ENCODE assay signal across 8 mouse cellular contexts in the genomic region with DNA sequence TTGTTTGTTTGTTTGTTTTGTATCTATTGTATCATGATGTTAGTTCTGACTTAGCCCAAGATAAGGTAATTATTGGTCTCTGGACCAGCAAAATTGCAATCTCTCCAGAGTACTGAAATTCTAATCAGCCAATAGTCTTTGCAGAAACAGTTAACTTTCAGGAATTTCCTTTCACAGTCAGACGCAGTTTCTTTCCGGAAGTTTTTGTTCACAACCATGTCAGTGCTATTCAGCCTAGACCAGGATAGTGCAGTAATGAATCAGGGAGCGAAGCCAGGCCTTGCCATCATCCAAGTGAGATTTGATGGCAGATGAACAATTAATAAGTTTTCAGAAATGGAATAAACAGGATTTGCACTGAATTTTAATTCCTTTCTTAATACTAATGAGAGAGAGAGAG. TPM values are rescaled to one million over a fixed set of nuclear protein-coding genes. Genes with fewer than 3 reads are reported as not detected.
A peak's percentile ranks its signal among the peaks of the same experiment; 100 is the strongest.
DNase-seq lines count a peak whose midpoint lies in the region; ATAC-seq and TF ChIP-seq lines count a peak whose summit lies in the region.

No protein-coding gene starts in this region.

- ATAC-seq in erythroblast, adult 5-6 weeks (replicated peaks; ENCODE audit: low FRiP score, poor library complexity, severe bottlenecking): no peak
- ATAC-seq in hindbrain, embryonic 13.5 days (ENCODE audit: low FRiP score): no peak
- ATAC-seq in lung, postnatal 0 days: no peak
- no peak for ATAC-seq in megakaryocyte progenitor cell, adult 5-6 weeks (replicated peaks; ENCODE audit: poor library complexity)

- peak overlapping the region; percentile 99 for H3K4me3 ChIP-seq in erythroblast, embryonic 14.5 days (replicated peaks)
- peak overlapping the region; percentile 3; the same call in 1 of the 2 replicates for H3K4me3 ChIP-seq in bone marrow macrophage, adult 2 months (ENCODE audit: insufficient read depth, low read length)
- H3K4me3 ChIP-seq in hindbrain, embryonic 13.5 days: peak overlapping the region; percentile 60
- peak overlapping the region; percentile 65 for H3K4me3 ChIP-seq in lung, postnatal 0 days (ENCODE audit: low read depth, low read length)

- no peak overlapping the region for H3K27ac ChIP-seq in bone marrow macrophage, adult 2 months (ENCODE audit: insufficient read depth, low read depth, low read length)
- no peak overlapping the region; the same call in 1 of the 2 replicates for H3K27ac ChIP-seq in hindbrain, embryonic 13.5 days
- H3K27ac ChIP-seq in lung, postnatal 0 days (ENCODE audit: low read length): peak overlapping the region; percentile 98

- peaks cover 29% of the 10 kb centered on the region for H3K36me3 ChIP-seq in erythroblast, embryonic 14.5 days (ENCODE audit: control insufficient read depth)
- H3K36me3 ChIP-seq in hindbrain, embryonic 13.5 days: peaks cover 6% of the 10 kb centered on the region; the same call in 1 of the 2 replicates
- no peaks in the 10 kb centered on the region for H3K36me3 ChIP-seq in lung, postnatal 0 days (ENCODE audit: insufficient read depth, low read length)

- peaks cover 42% of the 10 kb centered on the region for H3K4me1 ChIP-seq in erythroblast, embryonic 14.5 days (ENCODE audit: control insufficient read depth)
- H3K4me1 ChIP-seq in bone marrow macrophage, adult 2 months (ENCODE audit: control insufficient read depth, insufficient read depth, low read length): 0 out of 2 replicates have a peak, but pooled peaks cover 4% of the 10 kb centered on the region
- H3K4me1 ChIP-seq in hindbrain, embryonic 13.5 days (replicated peaks): peaks cover 15% of the 10 kb centered on the region
- H3K4me1 ChIP-seq in lung, postnatal 0 days (ENCODE audit: insufficient read depth, low read depth, low read length): peaks cover 10% of the 10 kb centered on the region; the same call in 1 of the 2 replicates

- no peak overlapping the region for H3K9ac ChIP-seq in hindbrain, embryonic 13.5 days
- H3K9ac ChIP-seq in lung, postnatal 0 days (replicated peaks; ENCODE audit: low read depth): no peak overlapping the region

- no peaks in the 10 kb centered on the region for H3K9me3 ChIP-seq in erythroblast, embryonic 14.5 days (ENCODE audit: control insufficient read depth, low read length)
- no peaks in the 10 kb centered on the region for H3K9me3 ChIP-seq in hindbrain, embryonic 13.5 days
- no peaks in the 10 kb centered on the region for H3K9me3 ChIP-seq in lung, postnatal 0 days (ENCODE audit: low read length)

- H3K4me2 ChIP-seq in hindbrain, embryonic 13.5 days: peak overlapping the region; percentile 57
- peak overlapping the region; percentile 63 for H3K4me2 ChIP-seq in lung, postnatal 0 days (replicated peaks; ENCODE audit: low read depth, low read length)

- TF ChIP-seq EP300 in lung, postnatal 0 days (IDR thresholded peaks at IDR 0.05): no peak

- H3K27me3 ChIP-seq in erythroblast, embryonic 14.5 days (ENCODE audit: control insufficient read depth): no peaks in the 10 kb centered on the region
- H3K27me3 ChIP-seq in hindbrain, embryonic 13.5 days: no peaks in the 10 kb centered on the region
- H3K27me3 ChIP-seq in lung, postnatal 0 days (replicated peaks; ENCODE audit: insufficient read depth, low read length): no peaks in the 10 kb centered on the region

- no peak for TF ChIP-seq CTCF in bone marrow macrophage, adult 2 months (IDR thresholded peaks at IDR 0.05; ENCODE audit: low read depth, low read length)
- TF ChIP-seq CTCF in lung, postnatal 0 days (IDR thresholded peaks at IDR 0.05): no peak

- DNase-seq in lung, postnatal 0 days (ENCODE audit: low spot score): peak; percentile 54
- DNase-seq in right cerebral cortex, postnatal 4 days: no peak
- DNase-seq in right cerebral cortex, postnatal 25 days: no peak

- WGBS in hindbrain, embryonic 13.5 days: 65% methylated on average over 3 of the region's 3 CpGs
- 19% methylated on average over 3 of the region's 3 CpGs for WGBS in lung, postnatal 0 days

- TF ChIP-seq POLR2A in bone marrow macrophage, adult 2 months (IDR thresholded peaks at IDR 0.05; ENCODE audit: borderline replicate concordance, low read depth, low read length): no peak

RNA-seq across cellular contexts. Expression of a gene that starts 0.7 kb away (rescaled TPM):
- 0.61 and 0.83 TPM in 2 replicates for polyA plus RNA-seq in erythroblast, embryonic 14.5 days (2012)
- total RNA-seq in erythroblast, adult 5-6 weeks (2015; ENCODE audit: low replicate concordance): 74.6 and 87.1 TPM in 2 replicates
- total RNA-seq in erythroblast, adult 5-6 weeks (2017; ENCODE audit: low replicate concordance): 85.6 and 112 TPM in 2 replicates
- polyA plus RNA-seq in bone marrow macrophage, adult 2 months (2012; ENCODE audit: insufficient read depth, insufficient read length, missing spikeins): 107 and 123 TPM in 2 replicates
- 37.9 and 39.4 TPM in 2 replicates for polyA plus RNA-seq in hindbrain, embryonic 13.5 days (2015; fragmentation: Nextera tagmentation; extraction: Ambion mirVana)
- 105 TPM in 2 replicates for polyA plus RNA-seq in lung, postnatal 0 days (2015; fragmentation: Nextera tagmentation; extraction: Ambion mirVana)
- total RNA-seq in megakaryocyte progenitor cell, adult 5-6 weeks (2015): 120 and 134 TPM in 2 replicates
- total RNA-seq in megakaryocyte progenitor cell, adult 5-6 weeks (2017): 101 and 119 TPM in 2 replicates

RNA-seq across cellular contexts. Expression of a gene that starts 40.0 kb away (rescaled TPM):
- 0.01 and 0.02 TPM in 2 replicates for polyA plus RNA-seq in erythroblast, embryonic 14.5 days (2012)
- 10.4 and 14.0 TPM in 2 replicates for total RNA-seq in erythroblast, adult 5-6 weeks (2015; ENCODE audit: low replicate concordance)
- total RNA-seq in erythroblast, adult 5-6 weeks (2017; ENCODE audit: low replicate concordance): 5.0 and 11.7 TPM in 2 replicates
- polyA plus RNA-seq in bone marrow macrophage, adult 2 months (2012; ENCODE audit: insufficient read depth, insufficient read length, missing spikeins): 2.9 and 3.5 TPM in 2 replicates
- polyA plus RNA-seq in hindbrain, embryonic 13.5 days (2015; fragmentation: Nextera tagmentation; extraction: Ambion mirVana): 0.82 and 0.98 TPM in 2 replicates
- polyA plus RNA-seq in lung, postnatal 0 days (2015; fragmentation: Nextera tagmentation; extraction: Ambion mirVana): 0.95 and 1.6 TPM in 2 replicates
- total RNA-seq in megakaryocyte progenitor cell, adult 5-6 weeks (2015): 1.6 and 1.9 TPM in 2 replicates
- total RNA-seq in megakaryocyte progenitor cell, adult 5-6 weeks (2017): 0.33 and 0.88 TPM in 2 replicates

RNA-seq across cellular contexts. Expression of a gene that starts 44.4 kb away (rescaled TPM):
- polyA plus RNA-seq in erythroblast, embryonic 14.5 days (2012): not detected in 2 replicates
- not detected in 2 replicates for total RNA-seq in erythroblast, adult 5-6 weeks (2015; ENCODE audit: low replicate concordance)
- 0.28 TPM in 1 of 2 replicates, not detected in the other for total RNA-seq in erythroblast, adult 5-6 weeks (2017; ENCODE audit: low replicate concordance)
- polyA plus RNA-seq in bone marrow macrophage, adult 2 months (2012; ENCODE audit: insufficient read depth, insufficient read length, missing spikeins): not detected in 2 replicates
- 0.36 and 0.41 TPM in 2 replicates for polyA plus RNA-seq in hindbrain, embryonic 13.5 days (2015; fragmentation: Nextera tagmentation; extraction: Ambion mirVana)
- 0.23 and 0.30 TPM in 2 replicates for polyA plus RNA-seq in lung, postnatal 0 days (2015; fragmentation: Nextera tagmentation; extraction: Ambion mirVana)
- not detected in 2 replicates for total RNA-seq in megakaryocyte progenitor cell, adult 5-6 weeks (2015)
- not detected in 2 replicates for total RNA-seq in megakaryocyte progenitor cell, adult 5-6 weeks (2017)

Comparison
In these comparisons a context has a peak if more than half of its experiments do, and no peak if none do; other contexts are left out.
1. H3K4me3 ChIP-seq: peak in every context shown above with its lines; median percentile 99 in erythroblast, embryonic 14.5 days; 65 in lung, postnatal 0 days; 60 in hindbrain, embryonic 13.5 days; 3 in bone marrow macrophage, adult 2 months.
2. RNA of a gene that starts 0.7 kb away (polyA plus RNA-seq): 107 to 123 TPM in bone marrow macrophage, adult 2 months, 105 TPM in lung, postnatal 0 days and 37.9 to 39.4 TPM in hindbrain, embryonic 13.5 days; 0.61 to 0.83 TPM in erythroblast, embryonic 14.5 days; every median in the first group is over 10 times any median in the second.